Mouse (Mus musculus): ENCODE results near the gene Desi2. TPM values are rescaled to one million over a fixed set of nuclear protein-coding genes. Genes with fewer than 3 reads are reported as not detected.
A peak's percentile ranks its signal among the peaks of the same experiment; 100 is the strongest.
"Not testable (repeated sequence)": the region's sequence is repeated elsewhere in the genome, so short reads cannot be mapped to it uniquely, and the experiment has no call there.

Gene Desi2
- polyA plus RNA-seq, 1 experiment from 2014 or later, result 15.9 TPM

DNA sequence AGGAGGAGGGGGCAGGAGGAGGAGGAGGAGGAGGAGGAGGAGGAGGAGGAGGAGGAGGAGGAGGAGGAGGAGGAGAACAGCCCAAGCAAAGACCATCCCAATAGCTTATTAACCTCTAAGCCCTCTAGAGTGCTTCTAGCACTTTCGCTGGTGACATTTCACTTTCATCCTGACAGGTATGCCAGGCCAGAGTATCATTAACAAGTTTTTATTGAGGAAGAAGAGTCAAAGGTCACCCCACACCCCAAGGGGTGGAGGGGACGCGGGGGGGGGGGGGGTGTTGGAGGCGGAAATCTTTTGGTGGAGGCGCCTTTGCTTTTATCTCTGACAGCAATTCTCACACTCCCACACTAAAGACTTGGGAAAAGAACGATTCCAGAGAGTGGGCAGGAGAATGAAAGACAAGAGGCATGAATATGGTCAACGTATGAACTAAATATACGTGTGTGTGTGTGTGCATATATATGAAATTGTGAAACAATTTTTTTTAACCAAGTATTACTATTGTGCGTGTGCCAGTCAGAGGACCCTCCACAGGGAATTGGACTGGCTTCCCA lies 88.0 kb downstream of the Desi2 start:
- no peaks in the 10 kb centered on the region for H3K4me1 ChIP-seq (ENCODE audit: control insufficient read depth, insufficient read depth, low read length)
- no peak overlapping the region; the same call in 1 of the 2 replicates for H3K4me3 ChIP-seq (ENCODE audit: low read depth, low read length)
- no peak overlapping the region; the same call in 1 of the 2 replicates for H3K9ac ChIP-seq (replicated peaks; ENCODE audit: low read length)
- H3K4me2 ChIP-seq (ENCODE audit: low read depth, low read length), result peak overlapping the region; percentile 89; the same call in 1 of the 2 replicates
- 62% methylated on average over 9 of the region's 9 CpGs for WGBS
- ATAC-seq (replicated peaks; ENCODE audit: insufficient number of reproducible peaks, low FRiP score, low TSS enrichment, low read depth) (no peak; the same call in 1 of the 2 replicates), DNase-seq (ENCODE audit: low spot score) (no peak)
- H3K27me3 ChIP-seq (ENCODE audit: control insufficient read depth, insufficient read depth, low read length), result no peaks in the 10 kb centered on the region
- no peak overlapping the region for H3K27ac ChIP-seq (replicated peaks; ENCODE audit: low read depth, low read length)
- H3K36me3 ChIP-seq (replicated peaks; ENCODE audit: control insufficient read depth, insufficient read depth, low read depth, low read length), result no peaks in the 10 kb centered on the region
- no peaks in the 10 kb centered on the region for H3K9me3 ChIP-seq (replicated peaks; ENCODE audit: control insufficient read depth, low read length)

DNA sequence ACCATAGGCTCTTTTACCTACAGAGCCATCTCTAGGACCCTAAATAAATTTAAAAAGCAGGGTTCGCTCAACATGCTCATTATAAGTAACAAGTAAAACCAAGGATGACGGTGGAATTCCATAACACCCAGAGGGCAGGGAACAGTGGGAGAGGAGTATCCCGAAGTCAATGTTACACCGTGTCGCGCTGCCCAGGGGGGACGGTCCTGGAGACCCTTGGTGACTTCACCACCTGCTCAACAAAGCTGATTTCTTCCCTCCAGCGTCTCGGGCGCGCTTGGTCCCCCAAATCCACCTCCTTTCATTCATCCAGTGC lies 88.5 kb downstream of the Desi2 start:
- Histone ChIP-seq H3K27ac (replicated peaks; ENCODE audit: low read depth, low read length) (no peak overlapping the region), H3K9ac (replicated peaks; ENCODE audit: low read length) (peak overlapping the region; percentile 87), H3K4me3 (ENCODE audit: low read depth, low read length) (peak overlapping the region; percentile 60), H3K36me3 (replicated peaks; ENCODE audit: control insufficient read depth, insufficient read depth, low read depth, low read length) (no peaks in the 10 kb centered on the region), H3K9me3 (replicated peaks; ENCODE audit: control insufficient read depth, low read length) (no peaks in the 10 kb centered on the region), H3K4me2 (ENCODE audit: low read depth, low read length) (peak overlapping the region; percentile 89), H3K27me3 (ENCODE audit: control insufficient read depth, insufficient read depth, low read length) (no peaks in the 10 kb centered on the region), H3K4me1 (ENCODE audit: control insufficient read depth, insufficient read depth, low read length) (no peaks in the 10 kb centered on the region)
- no peak for DNase-seq (ENCODE audit: low spot score)
- 7% methylated on average over 11 of the region's 11 CpGs for WGBS
- ATAC-seq (replicated peaks; ENCODE audit: insufficient number of reproducible peaks, low FRiP score, low TSS enrichment, low read depth), result peak; percentile 53; the same call in 1 of the 2 replicates

DNA sequence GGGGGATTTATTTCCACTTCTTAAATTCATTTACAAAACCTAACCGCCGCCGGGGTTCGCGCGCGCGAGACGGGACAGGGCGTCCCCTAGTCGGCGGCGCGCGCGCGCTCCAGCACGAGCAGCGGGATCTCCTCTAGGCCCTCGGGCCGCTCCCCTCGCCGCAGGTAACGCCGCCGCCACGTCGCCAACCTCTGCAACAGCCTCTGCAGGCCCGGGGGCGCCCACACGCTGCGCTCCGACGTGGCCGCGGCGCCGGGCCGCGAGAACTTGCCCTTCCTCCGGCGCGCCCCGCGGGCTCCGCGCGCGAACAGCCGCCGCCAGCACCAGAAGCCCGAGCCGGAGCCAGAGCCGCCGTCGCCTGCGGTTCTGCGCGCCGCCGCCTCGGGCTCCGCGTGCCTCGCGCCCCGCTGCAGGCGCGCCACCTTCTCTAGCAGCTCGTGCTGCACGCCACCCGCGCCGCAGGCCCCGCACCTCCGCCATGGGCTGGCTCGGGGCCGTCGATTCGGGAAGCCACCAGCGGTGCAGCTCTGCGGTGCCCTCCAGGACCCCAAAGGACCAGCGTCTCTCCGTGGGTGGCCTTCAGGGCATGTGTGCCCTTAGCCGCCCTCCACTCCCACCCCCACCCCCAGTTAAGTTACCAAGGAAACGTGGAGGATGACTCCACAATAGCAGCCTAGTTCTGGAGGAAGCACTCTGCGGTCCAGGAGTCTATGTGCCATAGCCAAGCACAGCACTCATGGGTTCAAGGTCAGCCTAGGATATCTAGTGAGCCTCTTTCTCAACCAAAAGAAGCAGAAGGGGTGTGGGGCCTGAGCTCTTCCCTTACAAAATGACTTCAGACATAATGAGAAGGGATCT lies 89.1 kb downstream of the Desi2 start:
- H3K36me3 ChIP-seq (replicated peaks; ENCODE audit: control insufficient read depth, insufficient read depth, low read depth, low read length), result no peaks in the 10 kb centered on the region
- no peak overlapping the region for H3K27ac ChIP-seq (replicated peaks; ENCODE audit: low read depth, low read length)
- under 1% methylated on average over 86 of the region's 87 CpGs for WGBS
- H3K4me1 ChIP-seq (ENCODE audit: control insufficient read depth, insufficient read depth, low read length), result no peaks in the 10 kb centered on the region
- peak overlapping the region; percentile 60 for H3K4me3 ChIP-seq (ENCODE audit: low read depth, low read length)
- ATAC-seq (replicated peaks; ENCODE audit: insufficient number of reproducible peaks, low FRiP score, low TSS enrichment, low read depth), result peak; percentile 85
- no peaks in the 10 kb centered on the region for H3K27me3 ChIP-seq (ENCODE audit: control insufficient read depth, insufficient read depth, low read length)
- H3K9ac ChIP-seq (replicated peaks; ENCODE audit: low read length), result peak overlapping the region; percentile 87
- DNase-seq (ENCODE audit: low spot score), result peak; percentile 81
- H3K9me3 ChIP-seq (replicated peaks; ENCODE audit: control insufficient read depth, low read length), result no peaks in the 10 kb centered on the region
- peak overlapping the region; percentile 89 for H3K4me2 ChIP-seq (ENCODE audit: low read depth, low read length)

DNA sequence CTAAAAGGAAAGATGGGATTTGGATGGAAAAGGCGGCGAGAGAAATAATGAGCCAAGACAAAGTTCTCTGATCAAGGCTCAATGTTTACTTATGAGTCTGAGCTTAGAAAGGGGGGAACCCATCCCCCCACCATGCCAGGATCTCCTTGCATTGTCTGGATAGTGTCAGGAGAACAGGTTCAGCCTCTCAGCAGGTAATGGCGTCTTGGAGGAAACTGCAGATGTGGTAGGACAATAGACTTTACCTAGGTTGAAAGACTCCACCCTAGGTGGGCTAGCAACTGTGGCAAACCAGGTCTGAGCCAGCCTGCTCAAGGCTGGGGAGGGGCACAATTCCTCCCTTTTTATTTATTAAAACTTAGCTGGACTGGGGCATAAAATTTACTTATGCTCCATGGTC lies 96.1 kb downstream of the Desi2 start:
- not testable (repeated sequence) for H3K4me2 ChIP-seq (ENCODE audit: low read depth, low read length); DNase-seq (ENCODE audit: low spot score); H3K36me3 ChIP-seq (replicated peaks; ENCODE audit: control insufficient read depth, insufficient read depth, low read depth, low read length); ATAC-seq (replicated peaks; ENCODE audit: insufficient number of reproducible peaks, low FRiP score, low TSS enrichment, low read depth); H3K9me3 ChIP-seq (replicated peaks; ENCODE audit: control insufficient read depth, low read length); H3K27ac ChIP-seq (replicated peaks; ENCODE audit: low read depth, low read length); H3K4me1 ChIP-seq (ENCODE audit: control insufficient read depth, insufficient read depth, low read length); H3K27me3 ChIP-seq (ENCODE audit: control insufficient read depth, insufficient read depth, low read length); H3K4me3 ChIP-seq (ENCODE audit: low read depth, low read length); H3K9ac ChIP-seq (replicated peaks; ENCODE audit: low read length)
- 85% methylated on average over 3 of the region's 3 CpGs for WGBS

DNA sequence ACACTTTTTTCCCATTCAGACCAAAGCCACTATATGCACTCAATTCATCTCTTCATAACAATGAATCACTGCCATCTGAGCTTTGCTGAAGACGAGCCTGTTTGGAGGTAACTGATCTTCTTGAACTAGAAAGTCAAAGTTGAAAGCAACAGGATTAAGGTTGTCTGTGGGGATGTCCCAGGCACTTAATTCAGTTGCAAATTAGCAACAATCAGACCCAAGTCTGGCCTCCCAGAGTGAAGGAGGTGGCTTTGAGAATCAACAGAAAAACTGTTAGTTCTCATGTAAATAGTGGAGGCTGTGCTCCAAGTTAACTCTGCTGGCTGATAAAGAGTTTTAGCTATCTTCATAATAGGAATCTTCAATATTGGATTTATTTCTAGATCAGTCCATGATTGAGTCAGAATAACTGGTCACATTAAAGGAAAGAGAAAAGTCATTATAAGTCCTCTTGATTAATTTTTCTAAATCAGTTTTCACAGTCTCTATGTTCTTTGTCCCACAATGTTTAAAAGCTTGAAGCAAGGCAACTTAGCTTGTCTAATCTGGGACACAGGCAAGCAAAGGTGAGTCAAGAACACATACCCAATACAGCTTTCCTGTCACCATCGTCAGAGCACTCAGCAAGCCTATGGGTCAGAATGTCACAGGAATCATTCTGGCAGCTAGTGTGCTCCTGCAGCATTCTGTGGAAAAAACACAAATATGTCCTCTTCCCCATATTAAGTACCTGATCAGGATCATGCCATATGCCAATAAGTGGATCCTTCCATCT lies 96.9 kb downstream of the Desi2 start:
- Histone ChIP-seq H3K27ac (replicated peaks; ENCODE audit: low read depth, low read length) (no peak overlapping the region), H3K36me3 (replicated peaks; ENCODE audit: control insufficient read depth, insufficient read depth, low read depth, low read length) (no peaks in the 10 kb centered on the region), H3K9me3 (replicated peaks; ENCODE audit: control insufficient read depth, low read length) (no peaks in the 10 kb centered on the region), H3K4me1 (ENCODE audit: control insufficient read depth, insufficient read depth, low read length) (no peaks in the 10 kb centered on the region), H3K4me3 (ENCODE audit: low read depth, low read length) (no peak overlapping the region), H3K27me3 (ENCODE audit: control insufficient read depth, insufficient read depth, low read length) (no peaks in the 10 kb centered on the region), H3K4me2 (ENCODE audit: low read depth, low read length) (no peak overlapping the region), H3K9ac (replicated peaks; ENCODE audit: low read length) (no peak overlapping the region)
- DNase-seq (ENCODE audit: low spot score) (no peak), ATAC-seq (replicated peaks; ENCODE audit: insufficient number of reproducible peaks, low FRiP score, low TSS enrichment, low read depth) (no peak)
- WGBS, result 72% methylated on average over 2 of the region's 2 CpGs

DNA sequence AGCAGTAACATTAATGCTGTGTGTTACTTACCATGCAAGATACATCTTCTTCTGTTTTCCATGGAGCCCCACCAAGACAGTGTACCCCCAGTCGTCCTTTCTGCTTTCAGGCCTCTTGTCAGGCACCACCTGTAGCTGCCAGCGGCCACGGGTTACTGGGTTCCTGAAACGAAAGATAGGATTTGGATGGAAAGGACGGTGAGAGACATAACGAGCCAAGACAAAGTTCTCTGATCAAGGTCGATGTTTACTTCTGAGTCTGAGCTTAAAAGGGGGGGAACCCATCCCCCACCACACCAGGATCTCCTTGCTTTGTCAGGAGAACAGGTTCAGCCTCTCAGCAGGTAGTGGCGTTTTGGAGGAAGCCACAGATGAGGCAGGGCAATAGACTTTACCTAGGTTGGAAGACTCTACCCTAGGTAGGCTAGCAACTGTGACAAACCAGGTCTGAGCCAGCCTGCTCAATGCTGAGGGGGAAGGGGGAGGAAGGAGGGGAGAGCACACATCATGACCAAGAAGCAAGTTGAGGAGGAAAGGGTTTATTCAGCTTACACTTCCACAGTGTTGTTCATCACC lies 100.5 kb downstream of the Desi2 start:
- Histone ChIP-seq H3K4me1 (ENCODE audit: control insufficient read depth, insufficient read depth, low read length) (no peaks in the 10 kb centered on the region), H3K27ac (replicated peaks; ENCODE audit: low read depth, low read length) (no peak overlapping the region), H3K36me3 (replicated peaks; ENCODE audit: control insufficient read depth, insufficient read depth, low read depth, low read length) (no peaks in the 10 kb centered on the region), H3K9me3 (replicated peaks; ENCODE audit: control insufficient read depth, low read length) (no peaks in the 10 kb centered on the region), H3K9ac (replicated peaks; ENCODE audit: low read length) (no peak overlapping the region), H3K4me3 (ENCODE audit: low read depth, low read length) (no peak overlapping the region), H3K4me2 (ENCODE audit: low read depth, low read length) (no peak overlapping the region), H3K27me3 (ENCODE audit: control insufficient read depth, insufficient read depth, low read length) (no peaks in the 10 kb centered on the region)
- ATAC-seq (replicated peaks; ENCODE audit: insufficient number of reproducible peaks, low FRiP score, low TSS enrichment, low read depth) (no peak), DNase-seq (ENCODE audit: low spot score) (no peak)
- WGBS, result 62% methylated on average over 8 of the region's 8 CpGs

DNA sequence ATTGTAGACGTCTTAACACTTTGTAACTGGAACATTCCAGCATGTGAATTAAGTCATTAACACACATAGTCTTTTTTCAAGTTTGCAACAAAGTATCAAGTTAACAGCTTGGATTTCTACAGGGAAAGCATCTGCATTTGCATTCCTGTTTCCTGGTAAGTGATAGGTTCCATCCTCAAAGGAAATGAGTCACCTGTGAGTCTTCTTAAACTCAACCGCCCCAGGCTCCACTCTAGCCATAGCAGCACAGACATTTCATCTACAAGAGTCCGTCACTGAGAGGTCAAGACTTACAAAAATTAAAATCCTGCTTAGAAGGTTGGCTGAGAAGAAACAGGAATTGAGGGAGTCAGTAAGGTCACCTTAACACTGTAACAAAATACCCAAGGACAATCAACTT lies 104.5 kb downstream of the Desi2 start:
- Histone ChIP-seq H3K27ac (replicated peaks; ENCODE audit: low read depth, low read length) (no peak overlapping the region), H3K36me3 (replicated peaks; ENCODE audit: control insufficient read depth, insufficient read depth, low read depth, low read length) (no peaks in the 10 kb centered on the region), H3K9me3 (replicated peaks; ENCODE audit: control insufficient read depth, low read length) (no peaks in the 10 kb centered on the region), H3K4me3 (ENCODE audit: low read depth, low read length) (no peak overlapping the region), H3K27me3 (ENCODE audit: control insufficient read depth, insufficient read depth, low read length) (no peaks in the 10 kb centered on the region), H3K4me1 (ENCODE audit: control insufficient read depth, insufficient read depth, low read length) (no peaks in the 10 kb centered on the region), H3K9ac (replicated peaks; ENCODE audit: low read length) (no peak overlapping the region), H3K4me2 (ENCODE audit: low read depth, low read length) (no peak overlapping the region)
- ATAC-seq (replicated peaks; ENCODE audit: insufficient number of reproducible peaks, low FRiP score, low TSS enrichment, low read depth) (no peak), DNase-seq (ENCODE audit: low spot score) (no peak)
- WGBS, result 74% methylated on average over 3 of the region's 3 CpGs

Data from embryonic facial prominence, embryonic 11.5 days (tissue).